Mouse (Mus musculus) spleen, adult 2 months (tissue): ENCODE data around the gene Gprc5a.

Source experiments
- CTCF ChIP-seq: fragments of 200-500 bp; IDR thresholded peaks from 2 replicates; pipeline ENCODE4 v1.5.1; 2011; ENCODE audit warnings: mild to moderate bottlenecking, inconsistent platforms; ENCODE audit not compliant: insufficient read depth, insufficient read length, insufficient replicate concordance; ENCODE audit errors: extremely low read depth
- POLR2A ChIP-seq: fragments of 200-500 bp; IDR thresholded peaks from 2 replicates; pipeline ENCODE4 v1.6.1; 2011; ENCODE audit warnings: low read depth, low read length, inconsistent platforms

- no peak for TF ChIP-seq POLR2A
- TF ChIP-seq CTCF: no peak
These were observed 52.7 kb downstream of the Gprc5a start, which contains the start of gene Gprc5d for GRCm38 (mm10) chr6:135118183-135118582.
